Mouse (Mus musculus) brown adipose tissue, adult 24 weeks (tissue): ENCODE data around the gene Olfr584. TPM values are rescaled to one million over a fixed set of nuclear protein-coding genes. Genes with fewer than 3 reads are reported as not detected.

Source experiments
- H3K27ac ChIP-seq: fragments of 200-500 bp; replicated peaks from 2 replicates; pipeline ENCODE4 v1.5.1; 2012; ENCODE audit warnings: low read depth, mild to moderate bottlenecking, low read length
- H3K4me1 ChIP-seq: fragments of 200-500 bp; 2 replicates; pipeline ENCODE4 v1.6.1; 2012; ENCODE audit warnings: low read length, mixed read lengths; ENCODE audit not compliant: control insufficient read depth, insufficient read depth, insufficient read length
- H3K4me3 ChIP-seq: fragments of 200-500 bp; 2 replicates; pipeline ENCODE4 v1.5.1; 2012; ENCODE audit warnings: low read depth, mild to moderate bottlenecking, low read length, moderate library complexity; ENCODE audit not compliant: insufficient read depth
- polyA plus RNA-seq: library from polyadenylated mRNA; stranded (reverse); fragments of >200 nt; gene quantifications from 2 replicates; pipeline ENCODE4 v1.2.4, GENCODE M21; 2012; ENCODE audit not compliant: missing spikeins, insufficient read depth, insufficient read length

Olfr584 gene
- polyA plus RNA-seq = not detected in 2 replicates

DNA sequence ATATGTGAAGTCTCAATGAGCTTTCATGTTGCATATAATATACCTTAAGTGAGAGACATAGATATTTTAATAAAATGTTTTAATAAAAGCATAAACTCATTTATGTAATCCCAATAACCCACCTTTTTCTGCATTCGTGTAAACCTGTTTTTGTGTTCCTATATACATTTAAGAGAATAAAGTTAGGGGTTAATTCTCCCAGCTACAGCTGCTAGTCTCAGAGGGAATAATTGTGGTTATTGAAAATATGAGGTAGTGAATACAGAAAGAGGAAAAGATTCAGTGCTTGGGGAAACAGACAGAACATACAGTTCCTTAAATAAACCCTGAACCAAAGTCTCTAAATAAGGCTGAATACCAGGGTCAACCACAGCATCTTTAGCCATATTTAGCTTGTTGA, at the start of gene Olfr584:
Gene Olfr584 (plus strand): TSS at position 301 of the 400 bp plus-strand sequence.
- Histone ChIP-seq H3K4me3 (no peak within 1 kb of the TSS), H3K4me1 (no peaks in the 10 kb centered on the region), H3K27ac (no peak within 1 kb of the TSS)

- no peak within 1 kb of the TSS for H3K4me3 ChIP-seq
- no peaks in the 10 kb centered on the region for H3K4me1 ChIP-seq
- H3K27ac ChIP-seq = no peak within 1 kb of the TSS
These were observed 44.0 kb upstream of the Olfr584 start, which contains the start of gene Olfr582 for GRCm38 (mm10) chr7:103037724-103038123. Olfr582 (plus strand) TSS chr7:103038024.

GRCm38 (mm10) chr7:103051000-103051399, 30.7 kb upstream of the Olfr584 start, which contains the start of gene Olfr583:
Olfr583 (plus strand) TSS chr7:103051300.
- Histone ChIP-seq H3K4me3 (no peak within 1 kb of the TSS), H3K4me1 (no peaks in the 10 kb centered on the region), H3K27ac (no peak within 1 kb of the TSS)

DNA sequence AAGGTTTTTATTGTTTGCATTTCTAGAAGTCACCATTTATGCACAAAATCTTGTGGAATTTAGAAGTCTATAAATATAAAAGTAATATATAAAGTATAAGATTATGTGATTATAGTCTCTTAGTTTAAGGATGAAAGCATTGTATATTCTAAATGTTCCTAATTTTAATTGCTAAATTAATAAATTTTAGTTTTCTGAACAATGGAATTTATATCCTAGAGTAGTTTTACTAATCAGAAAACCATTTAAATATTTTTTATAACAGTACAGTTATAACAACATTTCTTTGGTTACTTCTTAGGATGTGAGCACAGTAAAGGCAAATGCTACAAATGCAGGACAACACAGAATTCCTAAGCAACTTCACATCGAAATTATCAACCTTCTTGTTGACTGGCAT, 15.7 kb downstream of the Olfr584 start, which contains the start of gene Olfr585:
Gene Olfr585 (plus strand): TSS at position 301 of the 400 bp plus-strand sequence.
- Histone ChIP-seq H3K27ac (no peak within 1 kb of the TSS), H3K4me3 (no peak within 1 kb of the TSS), H3K4me1 (no peaks in the 10 kb centered on the region)

DNA sequence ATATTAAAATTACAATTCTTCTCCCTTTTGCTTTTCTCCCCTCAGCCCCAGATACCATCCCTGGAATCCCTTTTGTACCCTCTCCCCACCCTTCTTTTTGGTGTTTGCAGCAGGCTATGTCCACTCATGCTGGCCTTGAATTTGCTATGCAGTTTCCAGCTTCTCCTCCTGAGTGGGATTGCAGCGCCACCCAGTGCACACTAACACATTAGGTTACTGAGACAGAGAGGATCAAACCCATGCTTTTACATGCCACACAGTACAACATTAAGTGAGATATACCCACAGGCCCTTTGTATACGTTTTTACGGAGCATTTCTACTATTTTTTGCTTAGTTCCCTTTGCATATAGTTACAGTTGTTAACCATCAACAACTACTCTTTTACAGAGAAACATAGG, 37.7 kb downstream of the Olfr584 start:
- Histone ChIP-seq H3K27ac (no peak overlapping the region), H3K4me1 (no peaks in the 10 kb centered on the region), H3K4me3 (no peak overlapping the region)

GRCm38 (mm10) chr7:103125538-103125937, 43.9 kb downstream of the Olfr584 start, which contains the start of gene Olfr586:
Olfr586 (minus strand) TSS chr7:103125638.
- Histone ChIP-seq H3K4me1 (no peaks in the 10 kb centered on the region), H3K4me3 (no peak within 1 kb of the TSS), H3K27ac (no peak within 1 kb of the TSS)

Other genes starting within 250 kb of the Olfr584 start
- not detected in 2 replicates for gene Olfr566, start 223.1 kb upstream of the Olfr584 start, polyA plus RNA-seq
- gene Olfr568, start 204.8 kb upstream of the Olfr584 start, polyA plus RNA-seq = not detected in 2 replicates
- gene Olfr569, start 191.0 kb upstream of the Olfr584 start, polyA plus RNA-seq = not detected in 2 replicates
- gene Olfr570, start 187.3 kb upstream of the Olfr584 start, polyA plus RNA-seq = not detected in 2 replicates
- gene Olfr571, start 164.3 kb upstream of the Olfr584 start, polyA plus RNA-seq = 0.28 TPM in 1 of 2 replicates, not detected in the other
- gene Olfr572, start 157.5 kb upstream of the Olfr584 start, polyA plus RNA-seq = not detected in 2 replicates
- gene Olfr573-ps1, start 139.3 kb upstream of the Olfr584 start, polyA plus RNA-seq = not detected in 2 replicates
- gene Olfr574, start 133.4 kb upstream of the Olfr584 start, polyA plus RNA-seq = not detected in 2 replicates
- not detected in 2 replicates for gene Olfr575, start 123.1 kb upstream of the Olfr584 start, polyA plus RNA-seq
- gene Olfr576, start 119.2 kb upstream of the Olfr584 start, polyA plus RNA-seq = not detected in 2 replicates
- not detected in 2 replicates for gene Olfr577, start 105.9 kb upstream of the Olfr584 start, polyA plus RNA-seq
- gene Olfr578, start 92.6 kb upstream of the Olfr584 start, polyA plus RNA-seq = not detected in 2 replicates
- gene Olfr582, start 43.9 kb upstream of the Olfr584 start, polyA plus RNA-seq = not detected in 2 replicates
- gene Olfr583, start 30.6 kb upstream of the Olfr584 start, polyA plus RNA-seq = not detected in 2 replicates
- gene Olfr585, start 15.8 kb downstream of the Olfr584 start, polyA plus RNA-seq = not detected in 2 replicates
- not detected in 2 replicates for gene Olfr586, start 43.8 kb downstream of the Olfr584 start, polyA plus RNA-seq
- gene Olfr588-ps1, start 59.0 kb downstream of the Olfr584 start, polyA plus RNA-seq = not detected in 2 replicates
- not detected in 2 replicates for gene Olfr589, start 74.5 kb downstream of the Olfr584 start, polyA plus RNA-seq
- not detected in 2 replicates for gene Olfr591, start 96.5 kb downstream of the Olfr584 start, polyA plus RNA-seq
- gene Olfr592, start 102.9 kb downstream of the Olfr584 start, polyA plus RNA-seq = not detected in 2 replicates
- not detected in 2 replicates for gene Olfr593, start 130.0 kb downstream of the Olfr584 start, polyA plus RNA-seq
- gene Olfr594, start 135.1 kb downstream of the Olfr584 start, polyA plus RNA-seq = not detected in 2 replicates
- not detected in 2 replicates for gene Usp17ld, start 170.6 kb downstream of the Olfr584 start, polyA plus RNA-seq
- gene Olfr596, start 223.8 kb downstream of the Olfr584 start, polyA plus RNA-seq = not detected in 2 replicates
- gene Olfr597, start 234.4 kb downstream of the Olfr584 start, polyA plus RNA-seq = not detected in 2 replicates
- not detected in 2 replicates for gene Olfr598, start 241.7 kb downstream of the Olfr584 start, polyA plus RNA-seq